Mouse (Mus musculus): Measurements from ENCODE around the gene Olfr1181. TPM values are rescaled to one million over a fixed set of nuclear protein-coding genes. Genes with fewer than 3 reads are reported as not detected.

Gene Olfr1181
- not detected in 2 replicates for polyA plus RNA-seq (2015; fragmentation: Nextera tagmentation; extraction: Ambion mirVana)

DNA sequence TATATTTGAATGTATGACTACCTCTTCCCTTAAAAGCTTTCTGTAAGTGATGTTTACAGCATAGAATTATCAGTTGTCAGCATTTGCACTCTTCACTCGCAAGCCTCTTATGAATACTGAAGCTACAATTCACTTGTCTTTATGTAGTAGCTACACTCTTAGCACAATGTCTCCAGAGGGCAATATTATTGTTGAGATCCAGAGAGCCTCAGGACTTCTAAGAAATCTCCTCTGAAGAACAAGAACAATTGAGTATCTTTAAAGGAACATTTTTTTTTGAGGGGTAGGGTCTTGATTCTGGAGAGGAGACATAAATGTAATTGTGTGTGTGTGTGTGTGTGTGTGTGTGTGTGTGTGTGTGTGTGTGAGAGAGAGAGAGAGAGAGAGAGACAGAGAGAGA lies at the start of gene Olfr1181:
Olfr1181 (minus strand) TSS at position 101 of the 400 bp plus-strand sequence.

DNA sequence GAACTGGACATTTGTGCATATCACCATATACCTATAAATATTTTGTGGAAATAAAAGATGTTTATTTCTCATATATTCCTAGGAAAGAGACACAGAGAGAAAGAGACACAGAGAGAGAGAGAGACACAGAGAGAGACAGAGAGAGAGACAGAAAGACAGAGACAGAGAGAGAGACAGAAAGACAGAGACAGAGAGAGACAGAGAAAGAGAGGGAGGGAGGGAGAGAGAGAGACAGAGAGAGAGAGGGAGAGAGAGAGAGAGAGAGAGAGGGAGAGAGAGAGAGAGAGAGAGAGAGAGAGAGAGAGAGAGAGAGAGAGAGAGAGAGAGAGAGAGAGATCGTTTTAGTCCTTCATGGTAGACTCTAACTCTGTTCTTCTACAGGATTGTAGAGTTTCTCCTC lies 28.6 kb upstream of the Olfr1181 start, which contains the start of gene Olfr1183:
Olfr1183 (plus strand) TSS at position 301 of the 400 bp plus-strand sequence.

DNA sequence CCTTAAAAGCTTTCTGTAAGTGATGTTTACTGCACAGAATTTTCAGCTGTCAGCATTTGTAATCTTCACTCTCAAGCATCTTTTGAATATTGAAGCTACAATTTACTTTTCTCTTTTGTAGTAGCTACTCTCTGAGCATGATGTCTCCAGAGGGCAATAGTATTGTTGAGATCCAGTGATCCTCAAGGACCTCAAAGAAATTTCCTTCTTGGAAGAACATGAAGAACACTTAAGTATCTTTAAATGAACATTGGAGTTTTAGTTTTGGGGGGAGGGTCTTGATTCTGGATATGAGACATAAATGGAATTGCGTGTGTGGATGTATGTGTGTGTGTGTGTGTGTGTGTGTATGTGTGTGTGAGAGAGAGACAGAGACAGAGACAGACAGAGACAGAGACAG lies 23.1 kb upstream of the Olfr1181 start, which contains the start of gene Gm13757:
Gm13757 (minus strand) TSS at position 101 of the 400 bp plus-strand sequence.

GRCm38 (mm10) chr2:88419051-88419450 lies 6.9 kb downstream of the Olfr1181 start, which contains the start of gene Olfr1180:
TSS of gene Olfr1180 (minus strand) at chr2:88419151.

DNA sequence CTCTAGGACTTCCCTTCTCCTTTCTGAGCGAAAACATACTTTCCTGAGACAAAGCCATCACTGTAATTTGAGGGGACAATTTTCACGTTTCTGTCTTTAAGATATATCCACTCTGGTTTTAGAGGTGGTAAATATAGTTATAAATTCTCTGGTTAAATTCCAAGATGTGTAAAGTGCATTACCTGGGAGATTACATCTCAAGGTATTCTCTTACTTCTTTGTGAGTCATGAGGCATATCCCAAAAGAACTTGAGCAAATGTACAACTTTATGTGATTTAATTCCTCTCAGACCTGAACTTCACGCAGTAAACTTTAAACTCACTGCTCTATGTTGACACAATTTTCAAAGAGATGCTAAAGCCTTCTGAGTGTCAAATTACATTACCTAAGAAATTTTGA lies 19.6 kb downstream of the Olfr1181 start, which contains the start of gene Olfr1179:
Olfr1179 (minus strand) TSS at position 101 of the 400 bp plus-strand sequence.

DNA sequence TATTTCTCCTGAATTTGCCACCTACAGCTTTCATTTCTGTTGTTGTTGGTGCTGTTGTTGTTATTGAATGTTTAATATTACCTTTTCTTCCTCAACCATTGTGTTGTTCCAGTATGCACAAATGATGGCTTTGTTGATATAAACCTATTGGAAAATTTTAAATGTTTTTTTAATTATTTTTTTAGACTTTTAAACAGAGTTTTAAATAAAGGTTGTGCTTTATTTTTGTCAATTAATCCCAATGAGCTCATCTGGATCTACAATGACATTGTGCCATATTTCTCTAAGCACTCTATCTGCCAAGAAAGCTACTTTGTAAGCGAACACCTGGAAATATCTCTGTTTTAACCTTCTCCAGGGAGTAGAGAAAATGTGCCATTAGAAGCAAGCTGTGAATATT lies 39.2 kb downstream of the Olfr1181 start, which contains the start of gene Olfr1178:
Olfr1178 (plus strand) TSS at position 301 of the 400 bp plus-strand sequence.

Other genes with a start within 250 kb of the Olfr1181 start
- not detected in 2 replicates for gene Olfr1168, start 244.3 kb downstream of the Olfr1181 start, polyA plus RNA-seq (2015; fragmentation: Nextera tagmentation; extraction: Ambion mirVana)
- not detected in 2 replicates for gene Olfr1170, start 197.8 kb downstream of the Olfr1181 start, polyA plus RNA-seq (2015; fragmentation: Nextera tagmentation; extraction: Ambion mirVana)
- gene Olfr1173, start 146.3 kb downstream of the Olfr1181 start, polyA plus RNA-seq (2015; fragmentation: Nextera tagmentation; extraction: Ambion mirVana), result not detected in 2 replicates
- gene Olfr1174-ps, start 111.0 kb downstream of the Olfr1181 start, polyA plus RNA-seq (2015; fragmentation: Nextera tagmentation; extraction: Ambion mirVana), result not detected in 2 replicates
- gene Olfr1175-ps, start 99.0 kb downstream of the Olfr1181 start, polyA plus RNA-seq (2015; fragmentation: Nextera tagmentation; extraction: Ambion mirVana), result not detected in 2 replicates
- not detected in 2 replicates for gene Olfr1176, start 89.5 kb downstream of the Olfr1181 start, polyA plus RNA-seq (2015; fragmentation: Nextera tagmentation; extraction: Ambion mirVana)
- gene Olfr1177-ps, start 79.7 kb downstream of the Olfr1181 start, polyA plus RNA-seq (2015; fragmentation: Nextera tagmentation; extraction: Ambion mirVana), result not detected in 2 replicates
- not detected in 2 replicates for gene Olfr1178, start 39.1 kb downstream of the Olfr1181 start, polyA plus RNA-seq (2015; fragmentation: Nextera tagmentation; extraction: Ambion mirVana)
- gene Olfr1179, start 19.7 kb downstream of the Olfr1181 start, polyA plus RNA-seq (2015; fragmentation: Nextera tagmentation; extraction: Ambion mirVana), result not detected in 2 replicates
- not detected in 2 replicates for gene Olfr1180, start 7.0 kb downstream of the Olfr1181 start, polyA plus RNA-seq (2015; fragmentation: Nextera tagmentation; extraction: Ambion mirVana)
- gene Gm13757, start 23.0 kb upstream of the Olfr1181 start, polyA plus RNA-seq (2015; fragmentation: Nextera tagmentation; extraction: Ambion mirVana), result not detected in 2 replicates
- gene Olfr1183, start 28.7 kb upstream of the Olfr1181 start, polyA plus RNA-seq (2015; fragmentation: Nextera tagmentation; extraction: Ambion mirVana), result not detected in 2 replicates
- not detected in 2 replicates for gene Olfr1184, start 57.4 kb upstream of the Olfr1181 start, polyA plus RNA-seq (2015; fragmentation: Nextera tagmentation; extraction: Ambion mirVana)
- gene Olfr1185-ps1, start 67.1 kb upstream of the Olfr1181 start, polyA plus RNA-seq (2015; fragmentation: Nextera tagmentation; extraction: Ambion mirVana), result not detected in 2 replicates
- not detected in 2 replicates for gene Olfr1186, start 92.4 kb upstream of the Olfr1181 start, polyA plus RNA-seq (2015; fragmentation: Nextera tagmentation; extraction: Ambion mirVana)
- not detected in 2 replicates for gene Olfr1188, start 130.8 kb upstream of the Olfr1181 start, polyA plus RNA-seq (2015; fragmentation: Nextera tagmentation; extraction: Ambion mirVana)
- not detected in 2 replicates for gene Olfr1189, start 160.3 kb upstream of the Olfr1181 start, polyA plus RNA-seq (2015; fragmentation: Nextera tagmentation; extraction: Ambion mirVana)
- gene Olfr1191-ps1, start 214.4 kb upstream of the Olfr1181 start, polyA plus RNA-seq (2015; fragmentation: Nextera tagmentation; extraction: Ambion mirVana), result not detected in 2 replicates
- gene Olfr1192-ps1, start 222.3 kb upstream of the Olfr1181 start, polyA plus RNA-seq (2015; fragmentation: Nextera tagmentation; extraction: Ambion mirVana), result not detected in 2 replicates
- gene Olfr1193, start 249.5 kb upstream of the Olfr1181 start, polyA plus RNA-seq (2015; fragmentation: Nextera tagmentation; extraction: Ambion mirVana), result not detected in 2 replicates